Mouse (Mus musculus): ENCODE results near the gene Ankfy1. TPM values are rescaled to one million over a fixed set of nuclear protein-coding genes. Genes with fewer than 3 reads are reported as not detected.

Ankfy1 gene
- 51.1 TPM for polyA plus RNA-seq (2017; shearing (Covaris generic))

DNA sequence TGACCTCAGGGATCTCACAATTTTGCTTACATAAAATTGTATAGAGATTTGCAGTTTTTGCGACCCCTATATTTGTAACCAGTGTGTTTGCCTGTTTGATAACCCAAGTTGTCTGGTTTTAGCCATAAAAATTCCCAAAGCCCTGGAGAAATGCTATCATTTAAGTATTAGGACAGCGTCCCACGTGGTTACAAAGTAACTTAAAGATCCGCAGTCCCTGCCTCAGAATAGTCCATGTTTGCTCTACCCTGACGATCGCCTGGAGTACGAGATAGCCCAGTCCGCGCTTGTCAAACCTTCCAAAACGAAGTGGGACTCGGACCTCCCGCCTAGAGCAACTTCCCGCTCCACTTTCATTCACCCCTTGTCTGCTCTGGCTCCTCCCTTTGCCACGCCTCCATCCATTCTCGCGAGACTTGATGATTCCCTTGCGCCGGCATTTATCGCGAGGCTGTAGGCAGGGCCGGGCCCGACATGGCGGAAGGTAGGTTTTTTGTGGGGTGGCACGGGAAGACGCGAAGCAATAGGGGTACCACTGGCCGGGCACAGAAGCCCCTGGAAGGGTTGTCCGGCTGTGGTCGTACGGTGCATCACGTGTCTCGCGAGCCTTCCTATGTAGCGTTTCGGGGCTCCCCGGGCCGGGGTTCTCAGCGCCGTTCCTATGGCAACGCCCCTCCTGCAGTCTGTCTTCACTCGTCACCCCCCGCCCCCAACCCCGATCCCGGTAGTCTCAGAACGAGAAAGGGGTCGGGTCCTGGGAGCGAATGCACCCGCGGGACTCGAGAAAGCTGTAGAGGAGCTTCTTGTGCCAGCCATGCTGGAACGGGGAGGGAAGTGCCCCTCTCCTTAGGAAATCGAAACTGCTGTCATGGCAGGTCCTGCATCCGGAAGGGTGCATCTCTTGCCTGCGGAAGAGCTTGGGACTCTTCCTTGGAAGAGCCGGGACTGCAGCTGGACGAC, at the start of gene Ankfy1:
Gene Ankfy1 (plus strand): TSS at position 456 of the 960 bp plus-strand sequence.

DNA sequence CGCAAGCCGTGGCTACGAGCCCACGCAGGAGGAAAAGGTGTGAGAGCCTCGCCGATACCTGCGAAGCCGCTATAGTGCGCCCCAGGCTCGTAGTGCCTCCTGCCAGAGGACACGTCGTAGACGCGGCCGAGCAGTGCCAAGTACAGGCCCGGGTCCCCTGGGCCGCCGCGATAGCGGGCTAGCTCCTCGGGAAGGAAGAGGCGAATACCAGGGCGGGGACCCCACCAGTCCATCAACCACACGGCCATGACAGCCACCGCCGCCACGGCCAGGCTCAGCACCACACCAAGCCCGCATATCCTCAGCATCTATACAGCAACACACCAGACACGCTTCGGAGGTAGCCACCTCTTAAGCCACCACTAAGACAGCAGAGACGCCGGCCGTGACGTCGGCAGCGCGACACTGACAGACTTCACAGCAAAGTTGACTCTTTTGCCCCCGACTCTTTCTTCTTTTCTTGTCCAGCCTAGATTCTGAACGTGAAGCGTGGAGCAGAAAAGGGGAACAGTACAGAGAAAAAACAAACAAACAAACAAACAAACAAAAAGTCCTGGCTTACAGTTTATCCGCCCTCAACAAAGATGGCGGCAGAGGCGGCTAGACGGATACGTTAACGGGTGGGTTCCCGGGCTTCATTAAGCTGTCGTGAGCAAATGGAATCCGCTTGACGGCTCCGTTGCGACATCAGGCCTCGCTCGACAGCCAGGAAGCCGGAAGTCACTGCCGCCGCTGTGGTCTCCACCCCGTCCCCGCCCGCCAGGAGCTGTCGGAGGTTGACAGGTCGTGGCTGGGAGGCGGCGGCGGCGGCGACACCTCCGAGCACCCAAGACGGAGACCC, 105.9 kb downstream of the Ankfy1 start, which contains the start of the genes Cyb5d2 and Zzef1:
Gene Cyb5d2 (minus strand): TSS at position 688 of the 841 bp plus-strand sequence.
Gene Zzef1 (plus strand): TSS at position 772 of the 841 bp plus-strand sequence.

Other genes starting within 250 kb of the Ankfy1 start
- gene Mybbp1a, start 248.7 kb upstream of the Ankfy1 start, polyA plus RNA-seq (2017; shearing (Covaris generic)): 121 TPM
- not detected for gene Spns2, start 200.1 kb upstream of the Ankfy1 start, polyA plus RNA-seq (2017; shearing (Covaris generic))
- gene Spns3, start 139.5 kb upstream of the Ankfy1 start, polyA plus RNA-seq (2017; shearing (Covaris generic)): 0.60 TPM
- 78.0 TPM for gene Ube2g1, start 82.7 kb upstream of the Ankfy1 start, polyA plus RNA-seq (2017; shearing (Covaris generic))
- gene Cyb5d2, start 106.1 kb downstream of the Ankfy1 start, polyA plus RNA-seq (2017; shearing (Covaris generic)): 2.6 TPM
- gene Zzef1, start 106.2 kb downstream of the Ankfy1 start, polyA plus RNA-seq (2017; shearing (Covaris generic)): 37.8 TPM